Mouse (Mus musculus): ENCODE data around the gene Slc51b. TPM values are rescaled to one million over a fixed set of nuclear protein-coding genes. Genes with fewer than 3 reads are reported as not detected.

Slc51b gene
- polyA plus RNA-seq, 1 experiment from 2014 or later, result not detected

GRCm38 (mm10) chr9:65434140-65434539, 11.4 kb upstream of the Slc51b start:
- H3K9ac ChIP-seq (replicated peaks), result no peak overlapping the region
- no peak for ATAC-seq (replicated peaks)
- no peak overlapping the region for H3K4me3 ChIP-seq
- no peaks in the 10 kb centered on the region; the same call in 1 of the 2 replicates for H3K36me3 ChIP-seq
- no peak overlapping the region for H3K27ac ChIP-seq (replicated peaks)
- H3K4me2 ChIP-seq (replicated peaks), result no peak overlapping the region
- H3K9me3 ChIP-seq, result no peaks in the 10 kb centered on the region
- WGBS, result 53% methylated on average over 5 of the region's 5 CpGs
- H3K4me1 ChIP-seq, result peaks cover 15% of the 10 kb centered on the region
- H3K27me3 ChIP-seq, result no peaks in the 10 kb centered on the region

DNA sequence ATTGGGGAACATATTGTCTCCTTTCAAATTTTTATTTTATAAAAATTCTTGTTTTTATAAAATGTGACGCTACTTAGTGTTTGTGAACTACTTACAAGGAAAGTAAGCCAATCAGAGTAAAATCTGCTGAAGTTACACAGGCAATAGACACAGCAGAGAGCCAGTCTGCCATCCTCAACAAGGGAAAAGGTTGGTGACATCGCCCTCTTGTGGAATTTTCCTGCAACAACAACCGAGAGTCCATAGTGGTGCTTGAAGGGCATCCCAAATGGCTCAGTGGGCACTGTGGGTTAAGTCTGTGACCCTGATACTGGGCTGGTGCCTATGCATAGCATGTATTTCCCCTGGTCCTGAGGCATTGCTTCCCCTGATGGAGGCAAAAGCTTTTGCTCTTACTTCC, 9.5 kb upstream of the Slc51b start:
- no peaks in the 10 kb centered on the region for H3K36me3 ChIP-seq
- no peak overlapping the region for H3K27ac ChIP-seq (replicated peaks)
- ATAC-seq (replicated peaks), result no peak
- no peaks in the 10 kb centered on the region for H3K27me3 ChIP-seq
- H3K4me2 ChIP-seq (replicated peaks), result no peak overlapping the region
- no peak overlapping the region for H3K9ac ChIP-seq (replicated peaks)
- no peaks in the 10 kb centered on the region for H3K9me3 ChIP-seq
- no peak overlapping the region for H3K4me3 ChIP-seq
- WGBS, result 3% methylated on average over 3 of the region's 3 CpGs
- peaks cover 11% of the 10 kb centered on the region for H3K4me1 ChIP-seq

DNA sequence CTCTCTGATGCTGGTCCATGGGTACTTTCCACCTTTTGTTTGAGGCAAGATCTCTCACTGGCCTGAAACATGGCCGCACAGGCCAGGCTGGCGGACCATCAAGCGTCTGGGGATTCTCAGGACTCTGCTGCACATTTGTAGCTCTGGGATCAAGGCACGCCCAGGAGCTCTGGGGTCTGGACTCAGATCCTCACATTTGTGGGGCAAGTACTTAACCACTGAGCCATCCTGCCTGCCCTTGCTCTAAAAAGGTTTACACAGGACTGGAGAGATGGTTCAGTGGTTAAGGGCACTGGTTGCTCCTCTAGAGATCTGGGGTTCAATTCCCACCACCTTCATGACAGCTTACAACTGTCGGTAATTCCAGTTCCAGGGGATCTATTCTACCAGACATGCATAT, 8.2 kb upstream of the Slc51b start:
- 92% methylated on average over 5 of the region's 5 CpGs for WGBS
- H3K27ac ChIP-seq (replicated peaks), result no peak overlapping the region
- no peak for ATAC-seq (replicated peaks)

DNA sequence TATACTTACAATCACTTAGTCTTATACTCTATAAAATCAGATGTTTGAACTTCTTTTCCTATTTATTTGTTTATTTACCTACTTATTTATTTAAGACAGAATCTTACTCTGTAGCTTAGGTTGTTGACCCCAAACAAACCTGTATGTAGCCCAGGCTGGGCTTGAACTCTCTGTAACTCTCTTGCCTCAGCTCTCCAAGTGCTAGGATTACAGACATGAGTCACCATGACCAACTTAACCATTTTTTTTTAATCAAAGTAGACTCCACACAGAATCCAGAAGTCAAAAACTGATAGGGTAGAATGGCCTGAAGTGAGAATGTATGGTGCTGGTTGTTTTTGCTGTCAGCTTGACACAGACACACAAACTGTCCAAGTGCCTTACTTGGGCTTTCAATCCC, 7.6 kb upstream of the Slc51b start:
- Histone ChIP-seq H3K9me3 (no peaks in the 10 kb centered on the region), H3K9ac (replicated peaks) (no peak overlapping the region), H3K27me3 (no peaks in the 10 kb centered on the region), H3K27ac (replicated peaks) (no peak overlapping the region), H3K4me2 (replicated peaks) (no peak overlapping the region), H3K4me1 (no peaks in the 10 kb centered on the region), H3K36me3 (no peaks in the 10 kb centered on the region), H3K4me3 (no peak overlapping the region)
- ATAC-seq (replicated peaks), result no peak

More for the DNA sequence above, 8.2 kb upstream of the Slc51b start:
- H3K9ac ChIP-seq (replicated peaks), result no peak overlapping the region
- no peak overlapping the region for H3K4me2 ChIP-seq (replicated peaks)
- no peaks in the 10 kb centered on the region for H3K36me3 ChIP-seq
- no peaks in the 10 kb centered on the region; the same call in 1 of the 2 replicates for H3K4me1 ChIP-seq
- no peaks in the 10 kb centered on the region for H3K27me3 ChIP-seq
- H3K9me3 ChIP-seq, result no peaks in the 10 kb centered on the region
- H3K4me3 ChIP-seq, result no peak overlapping the region

GRCm38 (mm10) chr9:65428003-65428402, 5.2 kb upstream of the Slc51b start:
- 92% methylated on average over 5 of the region's 5 CpGs for WGBS

GRCm38 (mm10) chr9:65427511-65427910, 4.8 kb upstream of the Slc51b start:
- H3K4me2 ChIP-seq (replicated peaks), result no peak overlapping the region
- no peak overlapping the region for H3K27ac ChIP-seq (replicated peaks)
- WGBS, result 75% methylated on average over 2 of the region's 2 CpGs
- no peaks in the 10 kb centered on the region for H3K36me3 ChIP-seq
- ATAC-seq (replicated peaks), result no peak
- H3K4me3 ChIP-seq, result no peak overlapping the region
- H3K9me3 ChIP-seq, result no peaks in the 10 kb centered on the region
- H3K27me3 ChIP-seq, result no peaks in the 10 kb centered on the region
- no peaks in the 10 kb centered on the region for H3K4me1 ChIP-seq
- H3K9ac ChIP-seq (replicated peaks), result no peak overlapping the region

More at GRCm38 (mm10) chr9:65428003-65428402, 5.2 kb upstream of the Slc51b start:
- ATAC-seq (replicated peaks), result no peak
- Histone ChIP-seq H3K4me1 (no peaks in the 10 kb centered on the region), H3K27me3 (no peaks in the 10 kb centered on the region), H3K36me3 (no peaks in the 10 kb centered on the region), H3K9ac (replicated peaks) (no peak overlapping the region), H3K4me2 (replicated peaks) (no peak overlapping the region), H3K27ac (replicated peaks) (no peak overlapping the region), H3K9me3 (no peaks in the 10 kb centered on the region), H3K4me3 (no peak overlapping the region)

DNA sequence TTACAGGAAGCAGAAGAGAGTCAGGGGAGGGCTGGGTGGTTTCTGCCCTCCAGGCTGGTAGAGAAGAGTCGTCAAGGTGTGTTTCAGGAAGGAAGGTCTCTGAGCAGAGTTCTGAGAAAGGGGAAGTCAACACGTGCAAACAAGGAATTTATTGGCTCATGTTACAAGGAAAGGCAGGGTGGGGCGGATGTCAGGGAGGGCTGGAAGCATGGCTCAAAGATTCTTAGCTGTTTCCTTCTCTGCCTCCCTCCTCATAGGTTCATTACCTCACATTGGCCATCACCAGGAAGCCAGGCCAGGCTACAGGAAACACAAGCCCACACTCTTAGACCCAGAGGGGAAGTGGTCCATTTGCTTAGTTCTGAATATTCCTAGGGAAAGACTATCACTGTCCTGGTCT, 1.6 kb upstream of the Slc51b start:
- Histone ChIP-seq H3K36me3 (no peaks in the 10 kb centered on the region), H3K27me3 (no peaks in the 10 kb centered on the region), H3K4me3 (no peak overlapping the region), H3K4me2 (replicated peaks) (no peak overlapping the region), H3K27ac (replicated peaks) (no peak overlapping the region), H3K4me1 (no peaks in the 10 kb centered on the region), H3K9me3 (no peaks in the 10 kb centered on the region), H3K9ac (replicated peaks) (no peak overlapping the region)
- 70% methylated on average over 3 of the region's 3 CpGs for WGBS
- ATAC-seq (replicated peaks), result no peak

DNA sequence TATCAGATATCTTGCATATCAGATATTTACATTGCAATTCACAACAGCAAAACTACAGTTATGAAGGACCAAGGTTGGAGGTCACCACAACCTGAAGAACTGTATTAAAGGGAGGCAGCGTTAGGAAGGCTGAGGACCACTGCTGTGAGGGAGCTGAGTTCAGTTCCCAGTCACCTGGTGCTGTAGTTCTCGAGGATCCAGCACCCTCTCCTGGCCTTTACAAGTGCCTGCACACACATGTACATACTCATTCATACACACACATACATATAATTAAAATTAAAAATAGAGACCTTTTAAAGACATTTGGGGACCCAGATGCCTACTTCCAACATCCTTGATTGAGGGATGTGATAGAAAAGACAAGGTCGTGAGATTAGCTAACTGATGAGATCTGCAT, 3.1 kb downstream of the Slc51b start:
- Histone ChIP-seq H3K27me3 (no peaks in the 10 kb centered on the region), H3K9ac (replicated peaks) (no peak overlapping the region), H3K36me3 (no peaks in the 10 kb centered on the region), H3K4me2 (replicated peaks) (no peak overlapping the region), H3K4me1 (no peaks in the 10 kb centered on the region), H3K4me3 (no peak overlapping the region), H3K27ac (replicated peaks) (no peak overlapping the region), H3K9me3 (no peaks in the 10 kb centered on the region)
- no peak for ATAC-seq (replicated peaks)
- WGBS, result 79% methylated on average over 3 of the region's 3 CpGs

GRCm38 (mm10) chr9:65417738-65418137, 5.0 kb downstream of the Slc51b start:
- WGBS, result 24% methylated on average over 3 of the region's 3 CpGs
- no peak overlapping the region for H3K9ac ChIP-seq (replicated peaks)
- H3K4me2 ChIP-seq (replicated peaks), result no peak overlapping the region
- H3K9me3 ChIP-seq, result no peaks in the 10 kb centered on the region
- H3K36me3 ChIP-seq, result no peaks in the 10 kb centered on the region
- no peaks in the 10 kb centered on the region for H3K27me3 ChIP-seq
- no peak for ATAC-seq (replicated peaks)
- H3K4me1 ChIP-seq, result no peaks in the 10 kb centered on the region
- no peak overlapping the region for H3K4me3 ChIP-seq
- H3K27ac ChIP-seq (replicated peaks), result no peak overlapping the region

- H3K4me1 ChIP-seq, result no peaks in the 10 kb centered on the region
- WGBS, result 70% methylated on average over 3 of the region's 3 CpGs
- H3K36me3 ChIP-seq, result no peaks in the 10 kb centered on the region
- no peak overlapping the region for H3K27ac ChIP-seq (replicated peaks)
- no peaks in the 10 kb centered on the region for H3K9me3 ChIP-seq
- no peak overlapping the region for H3K4me2 ChIP-seq (replicated peaks)
- no peak overlapping the region for H3K4me3 ChIP-seq
- no peak for ATAC-seq (replicated peaks)
- no peak overlapping the region for H3K9ac ChIP-seq (replicated peaks)
- no peaks in the 10 kb centered on the region for H3K27me3 ChIP-seq
These were observed 11.4 kb downstream of the Slc51b start for GRCm38 (mm10) chr9:65411326-65411725.

DNA sequence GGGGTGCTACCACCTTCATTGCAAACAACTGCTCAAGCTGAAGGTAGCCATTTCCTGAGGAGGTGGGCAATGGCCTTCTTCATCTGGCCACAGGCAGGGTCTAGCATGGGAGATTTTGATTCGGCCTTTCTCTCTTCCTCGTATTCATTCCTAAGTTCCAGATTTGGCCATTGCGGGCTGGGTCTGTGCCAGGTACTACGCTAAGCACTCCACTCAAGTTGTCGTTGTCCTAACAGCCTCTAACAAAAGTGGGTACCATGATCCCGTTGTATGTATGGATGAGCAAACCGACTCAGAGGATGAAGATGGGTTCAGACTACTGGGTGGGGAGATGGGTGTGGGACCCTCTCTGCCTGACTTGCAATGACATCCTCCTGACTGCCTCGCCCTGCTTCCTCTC, 12.4 kb downstream of the Slc51b start:
- no peak overlapping the region for H3K9ac ChIP-seq (replicated peaks)
- no peaks in the 10 kb centered on the region for H3K9me3 ChIP-seq
- H3K4me3 ChIP-seq, result no peak overlapping the region
- H3K36me3 ChIP-seq, result no peaks in the 10 kb centered on the region
- WGBS, result 88% methylated on average over 8 of the region's 8 CpGs
- no peaks in the 10 kb centered on the region for H3K4me1 ChIP-seq
- H3K27me3 ChIP-seq, result no peaks in the 10 kb centered on the region
- H3K4me2 ChIP-seq (replicated peaks), result no peak overlapping the region
- ATAC-seq (replicated peaks), result no peak
- H3K27ac ChIP-seq (replicated peaks), result no peak overlapping the region

DNA sequence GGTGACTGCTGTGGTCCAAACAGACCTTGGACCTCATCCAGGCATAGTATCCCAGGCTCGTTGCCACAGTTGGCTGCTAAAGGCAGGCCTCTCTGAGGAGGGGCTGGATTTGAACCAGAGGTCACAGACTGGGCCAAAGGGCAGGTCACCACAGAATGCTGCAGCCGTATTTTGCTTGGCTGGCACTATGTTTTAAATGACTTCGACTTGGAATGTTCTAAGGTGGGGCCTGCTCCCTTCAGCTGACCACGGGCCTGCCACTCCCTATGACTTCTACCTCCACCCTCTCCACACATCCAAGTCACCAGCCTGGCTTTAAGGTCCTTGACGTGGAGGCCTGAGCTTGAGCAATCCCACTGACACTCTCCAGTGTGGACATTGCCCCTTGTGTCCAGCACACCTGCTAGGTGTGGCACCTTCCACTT, 13.9 kb downstream of the Slc51b start:
- Histone ChIP-seq H3K36me3 (no peaks in the 10 kb centered on the region), H3K4me2 (replicated peaks) (no peak overlapping the region), H3K27me3 (no peaks in the 10 kb centered on the region), H3K9me3 (no peaks in the 10 kb centered on the region), H3K4me1 (peaks cover 8% of the 10 kb centered on the region), H3K4me3 (no peak overlapping the region), H3K9ac (replicated peaks) (no peak overlapping the region), H3K27ac (replicated peaks) (no peak overlapping the region)
- ATAC-seq (replicated peaks), result no peak
- 79% methylated on average over 5 of the region's 5 CpGs for WGBS

DNA sequence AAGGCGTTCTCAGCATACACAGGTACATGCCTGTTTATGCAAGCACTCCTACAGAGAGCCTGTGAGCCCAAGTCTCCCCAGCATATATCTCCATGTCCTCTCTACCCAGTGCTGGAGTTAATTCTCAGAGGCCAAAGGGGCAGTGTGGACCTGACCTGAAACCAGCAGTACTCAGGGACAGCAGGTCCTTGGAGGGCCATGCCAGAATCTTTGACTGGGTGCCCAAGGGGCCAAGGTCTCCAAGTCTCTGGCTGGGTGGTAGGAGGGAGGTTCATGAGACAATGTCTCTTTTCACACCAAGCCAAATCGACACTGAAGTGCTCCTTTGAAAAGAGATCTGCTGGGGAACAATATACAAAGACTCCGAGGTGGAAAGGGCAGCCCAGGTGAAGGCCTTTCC, 14.9 kb downstream of the Slc51b start:
- H3K27ac ChIP-seq (replicated peaks), result no peak overlapping the region
- WGBS, result 70% methylated on average over 3 of the region's 3 CpGs
- ATAC-seq (replicated peaks), result no peak
- H3K4me2 ChIP-seq (replicated peaks), result no peak overlapping the region
- H3K9ac ChIP-seq (replicated peaks), result no peak overlapping the region
- H3K27me3 ChIP-seq, result no peaks in the 10 kb centered on the region
- no peaks in the 10 kb centered on the region for H3K36me3 ChIP-seq
- no peaks in the 10 kb centered on the region for H3K9me3 ChIP-seq
- H3K4me3 ChIP-seq, result no peak overlapping the region
- H3K4me1 ChIP-seq, result peaks cover 8% of the 10 kb centered on the region
